Mouse (Mus musculus): ENCODE results near the gene Fam83e. TPM values are rescaled to one million over a fixed set of nuclear protein-coding genes. Genes with fewer than 3 reads are reported as not detected.
A peak's percentile ranks its signal among the peaks of the same experiment; 100 is the strongest.

Gene Fam83e
- polyA plus RNA-seq (2012; rRNA removed): 0.18 and 0.21 TPM in 2 replicates

DNA sequence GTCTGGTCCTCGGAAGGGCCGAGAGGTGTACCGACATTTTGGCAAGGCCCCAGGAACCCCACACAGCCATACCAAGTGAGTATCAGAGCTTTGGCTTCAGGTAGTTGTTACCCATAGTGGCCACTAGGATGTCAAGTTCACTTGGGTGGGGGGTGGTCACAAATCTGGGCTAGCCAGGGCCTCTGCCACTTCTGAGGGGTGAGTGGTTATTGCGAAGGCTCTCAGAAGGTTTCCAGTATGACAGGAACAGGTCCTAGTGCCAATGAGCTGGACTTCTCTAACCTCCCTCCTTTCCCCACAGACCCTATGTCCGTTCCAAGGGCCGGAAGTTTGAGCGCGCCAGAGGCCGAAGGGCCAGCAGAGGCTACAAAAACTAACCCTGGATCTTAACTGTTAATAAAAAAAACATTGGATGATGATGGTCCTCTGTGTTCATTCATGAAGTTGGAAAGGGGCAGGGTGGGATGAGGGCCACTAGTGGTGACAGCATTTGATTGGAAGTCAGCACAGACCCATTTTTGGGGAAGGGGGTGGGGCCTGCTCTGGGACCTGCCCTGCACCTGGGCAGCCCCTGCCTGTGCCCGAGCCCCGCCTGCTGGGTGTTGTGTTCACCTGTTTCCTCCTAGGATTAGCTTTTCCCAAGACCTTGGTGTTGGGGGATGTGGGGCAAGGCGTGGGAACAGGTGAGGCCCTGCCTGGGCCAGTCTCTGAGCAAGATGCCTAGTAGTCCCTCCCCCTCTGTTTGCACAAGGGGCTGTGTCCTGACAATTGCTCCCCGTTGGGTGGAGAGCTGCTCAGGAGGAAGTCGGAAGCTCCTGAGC lies at the start of gene Fam83e:
Gene Fam83e, plus strand, starts transcription at position 800 of the 821 bp plus-strand sequence.
- no peak for DNase-seq (ENCODE audit: extremely low spot score in 1 of 2, low spot score in 1 of 2)

DNA sequence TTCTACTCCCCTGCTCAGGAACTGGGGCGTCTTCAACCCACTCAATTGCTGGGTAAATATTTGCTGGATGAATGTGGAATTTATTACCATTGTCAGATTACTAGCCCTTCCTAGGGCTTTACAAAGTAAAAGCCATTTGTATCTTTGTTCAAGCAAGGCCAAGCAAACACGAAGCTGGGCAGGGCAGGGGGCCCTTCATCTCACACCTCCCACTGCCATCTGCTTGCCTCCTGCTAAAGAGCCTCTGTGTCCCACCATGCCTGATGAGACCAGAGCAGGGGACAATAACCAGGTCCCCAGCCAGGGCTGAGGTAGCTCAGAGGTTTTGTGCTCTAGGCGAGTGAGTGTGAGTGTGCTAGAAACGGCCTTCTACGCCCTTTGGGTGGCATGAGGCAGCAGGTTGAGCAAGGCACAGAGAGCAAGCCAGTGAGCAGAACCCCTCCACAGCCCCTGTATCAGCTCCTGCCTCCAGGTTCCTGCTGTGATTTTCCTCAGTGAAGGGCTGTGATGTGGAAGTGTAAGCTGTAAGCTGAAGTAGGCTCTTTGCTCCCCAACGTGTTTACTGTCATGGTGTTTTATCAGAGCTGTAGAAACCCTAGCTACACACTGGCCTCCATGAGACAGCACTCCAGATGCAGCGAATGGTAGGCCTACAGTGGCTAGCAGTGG lies 43.3 kb upstream of the Fam83e start:
- DNase-seq (ENCODE audit: extremely low spot score in 1 of 2, low spot score in 1 of 2): no peak

DNA sequence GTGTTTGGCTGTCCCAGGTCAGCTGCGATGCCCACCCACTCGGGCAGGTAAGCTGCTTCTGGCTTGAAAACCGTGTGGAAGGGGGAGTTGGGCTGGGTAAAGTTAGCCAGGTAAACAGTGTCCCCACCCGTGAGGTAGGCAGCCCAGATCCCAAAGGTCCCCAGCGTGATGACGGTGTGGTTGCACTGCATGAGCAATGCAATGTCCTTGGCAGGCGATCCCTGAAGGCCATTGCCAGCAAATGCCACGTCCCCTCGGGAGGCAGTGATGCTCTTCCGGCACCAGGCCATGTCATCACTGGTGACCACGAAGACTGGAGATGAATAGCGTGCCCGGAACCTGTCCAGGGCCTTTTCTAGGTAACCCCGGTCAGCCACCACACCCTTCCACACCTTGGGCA lies 42.5 kb upstream of the Fam83e start:
- no peak for DNase-seq (ENCODE audit: extremely low spot score in 1 of 2, low spot score in 1 of 2)

DNA sequence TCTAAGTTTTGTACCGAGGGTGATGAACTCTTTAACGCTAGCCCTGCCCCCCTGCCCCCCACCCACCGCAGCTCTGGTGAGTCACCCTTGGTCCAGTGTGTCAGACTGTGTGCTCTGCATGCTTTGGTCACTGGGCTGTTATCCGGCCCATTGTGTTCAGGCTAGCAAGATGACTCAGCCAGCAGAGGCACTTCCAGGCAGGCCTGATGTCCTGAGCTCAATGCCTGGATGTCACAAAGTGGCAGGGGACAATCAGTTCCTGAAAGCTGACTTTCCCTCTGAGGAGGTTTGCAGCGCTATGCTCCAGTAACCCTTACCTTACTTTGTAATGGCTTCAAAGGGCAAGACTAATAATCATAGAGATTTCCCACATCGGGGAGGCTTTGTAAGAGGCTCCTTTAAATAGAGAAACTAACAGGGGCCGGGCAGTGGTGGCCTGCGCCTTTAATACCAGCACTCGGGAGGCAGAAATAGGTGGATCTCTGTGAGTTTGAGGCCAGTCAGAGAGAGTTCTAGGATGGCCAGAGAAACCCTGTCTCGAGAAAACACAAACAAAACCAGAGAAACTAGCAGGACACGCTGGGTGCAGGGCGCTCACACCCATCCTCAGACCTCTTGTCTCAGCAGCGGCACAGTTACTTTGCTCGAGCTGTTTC lies 40.9 kb upstream of the Fam83e start:
- no peak for DNase-seq (ENCODE audit: extremely low spot score in 1 of 2, low spot score in 1 of 2)

DNA sequence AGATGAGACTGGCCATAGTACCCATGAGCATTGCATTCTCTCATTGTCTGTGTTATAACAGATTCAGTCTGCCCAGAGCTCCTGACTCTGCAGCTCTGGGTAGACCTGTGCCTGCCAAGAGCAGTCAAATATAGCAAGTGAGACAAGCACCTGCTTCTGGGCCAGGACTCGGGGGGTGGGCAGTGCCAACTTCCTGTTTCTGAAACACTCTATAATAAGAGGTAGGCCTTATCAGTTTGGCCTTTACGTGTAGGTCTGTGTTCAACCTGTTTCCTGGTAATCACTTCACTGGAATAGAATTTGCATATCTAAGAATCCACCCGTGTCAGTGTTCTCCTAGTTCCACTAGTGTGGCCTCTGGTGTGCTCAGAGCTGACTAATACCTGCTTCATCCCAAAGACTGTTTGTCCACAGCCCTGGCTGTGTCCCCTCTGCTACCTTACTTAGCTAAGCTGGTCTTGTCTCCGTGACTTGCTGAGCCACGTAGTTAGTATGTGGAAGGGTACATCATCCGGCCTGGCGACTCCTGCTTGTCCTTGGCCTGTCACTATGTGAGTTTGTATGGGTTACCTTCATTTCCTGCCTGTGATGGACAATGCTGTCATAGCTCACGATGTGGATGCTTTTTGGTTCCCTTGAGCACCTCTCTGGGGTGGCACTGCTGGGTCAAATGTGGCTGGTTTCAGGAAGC lies 39.8 kb upstream of the Fam83e start:
- no peak for DNase-seq (ENCODE audit: extremely low spot score in 1 of 2, low spot score in 1 of 2)

DNA sequence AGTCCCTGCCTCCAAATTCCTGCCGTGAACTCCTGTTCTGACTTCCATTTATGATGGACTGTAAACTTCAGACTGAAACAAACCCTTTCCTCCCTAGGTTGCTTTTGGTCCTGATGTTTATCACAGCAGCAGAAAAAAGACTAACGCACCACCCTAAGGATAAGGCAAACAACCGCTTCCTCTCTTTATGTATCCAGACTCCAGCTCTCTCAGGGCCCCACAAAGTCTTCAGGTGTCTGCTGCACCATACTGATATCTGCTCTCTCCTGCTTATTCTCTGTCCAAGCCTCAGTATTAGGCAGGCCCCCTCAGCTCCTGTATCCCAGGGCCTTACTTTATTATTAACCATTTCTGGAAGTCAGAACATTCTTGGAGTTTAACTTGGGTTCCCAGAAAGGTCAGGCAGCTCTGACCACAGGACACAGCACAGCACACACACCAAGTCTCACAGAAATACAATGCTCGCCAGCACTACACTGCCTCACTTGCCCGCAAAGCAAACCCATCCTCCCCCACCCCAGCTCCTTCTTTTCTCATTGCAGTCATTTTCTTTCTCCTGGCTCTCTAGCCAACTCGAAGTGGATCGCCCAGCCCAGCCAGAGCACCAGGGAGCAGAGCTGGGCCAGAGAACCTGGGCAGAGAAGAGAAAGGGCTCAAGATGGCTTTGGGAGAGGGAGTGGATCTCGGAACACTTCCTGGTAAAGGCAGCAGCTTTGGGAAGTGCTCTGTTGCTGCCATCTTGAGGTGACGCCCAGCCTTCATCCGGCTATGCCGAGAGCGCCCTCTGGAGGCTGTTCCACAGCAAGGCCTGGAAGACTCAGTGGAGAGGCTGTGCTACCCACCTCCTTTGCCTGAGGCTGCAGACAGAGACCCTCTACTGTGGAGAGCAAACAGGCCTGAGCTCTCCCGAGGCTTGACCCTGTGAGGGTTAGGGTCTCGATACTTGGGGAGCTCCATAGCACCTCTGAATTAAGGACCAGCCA lies 38.6 kb upstream of the Fam83e start:
- peak in 1 of 2 experiments; percentile 93 for DNase-seq (ENCODE audit: extremely low spot score in 1 of 2, low spot score in 1 of 2)

DNA sequence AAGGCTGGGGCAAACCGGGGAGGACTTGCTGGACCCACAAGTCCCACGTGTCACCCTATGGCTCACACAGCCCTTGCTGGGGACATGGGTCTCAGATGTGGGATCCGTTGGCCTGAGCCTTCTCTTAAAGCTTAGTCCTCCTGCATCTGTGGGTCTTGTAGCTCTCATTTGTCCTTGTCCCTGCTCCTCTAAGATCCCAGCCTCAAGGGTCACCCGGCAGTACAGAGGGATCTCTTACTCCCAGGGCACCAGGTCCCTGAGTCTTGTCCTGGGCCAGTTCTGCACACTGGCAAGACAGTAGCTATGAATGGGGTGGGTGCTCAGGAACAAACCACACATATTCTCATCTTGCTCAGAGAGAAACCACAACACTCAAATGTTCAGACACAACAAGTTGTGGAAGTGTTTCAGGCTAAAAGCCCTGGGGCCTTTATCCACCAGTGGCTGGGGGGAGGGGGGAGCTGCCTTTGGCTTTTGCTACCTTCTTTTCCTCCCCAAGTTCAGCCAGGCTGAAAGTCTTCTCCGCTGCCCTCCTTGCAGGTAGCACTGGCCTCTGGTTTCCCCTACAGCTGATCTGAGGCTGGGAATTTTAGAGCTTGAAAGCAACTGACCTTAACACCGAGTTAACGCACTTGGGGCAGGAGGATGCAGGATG lies 37.5 kb upstream of the Fam83e start, which contains the start of gene Ntn5:
Gene Ntn5, plus strand, starts transcription at position 627 of the 655 bp plus-strand sequence.
- no peak for DNase-seq (ENCODE audit: extremely low spot score in 1 of 2, low spot score in 1 of 2)

DNA sequence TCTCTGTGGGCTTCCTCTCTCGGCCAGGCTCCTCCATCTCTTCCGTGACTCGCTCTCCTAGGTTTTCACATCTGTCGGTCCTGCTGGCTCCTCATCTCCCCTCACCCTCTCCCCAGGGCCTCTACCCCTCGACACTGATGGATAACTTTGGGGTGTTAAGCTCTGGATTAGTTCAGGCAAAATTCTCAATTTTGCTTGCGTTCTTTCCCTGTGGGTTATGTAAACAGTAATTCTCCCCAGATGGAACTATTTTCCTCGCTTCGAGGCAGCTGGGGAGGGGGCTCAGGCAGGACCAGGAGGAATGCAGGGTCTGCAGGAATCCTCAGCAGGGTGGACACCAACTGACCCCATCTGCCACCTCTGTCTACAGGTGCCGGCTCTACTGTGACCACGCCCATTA lies 35.2 kb upstream of the Fam83e start:
- DNase-seq (ENCODE audit: extremely low spot score in 1 of 2, low spot score in 1 of 2): no peak

DNA sequence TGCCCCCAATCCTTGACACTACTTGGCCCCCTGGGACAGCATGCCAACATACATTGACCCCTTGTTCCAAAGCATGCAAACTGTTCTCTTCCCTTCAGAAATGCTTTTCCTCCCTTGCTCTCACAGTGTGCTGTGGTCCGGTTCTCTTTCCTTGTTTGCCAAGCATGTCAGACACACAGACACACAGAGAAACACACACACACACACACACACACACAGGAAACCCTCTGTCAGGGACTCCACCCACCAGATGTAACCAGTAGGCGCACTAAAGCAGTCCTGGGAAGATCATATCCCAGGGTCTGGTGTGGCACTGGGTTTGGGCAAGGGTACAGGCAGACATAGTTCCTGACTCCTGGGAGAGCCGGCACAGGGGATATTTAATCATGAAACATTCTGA lies 34.2 kb upstream of the Fam83e start:
- no peak for DNase-seq (ENCODE audit: extremely low spot score in 1 of 2, low spot score in 1 of 2)

DNA sequence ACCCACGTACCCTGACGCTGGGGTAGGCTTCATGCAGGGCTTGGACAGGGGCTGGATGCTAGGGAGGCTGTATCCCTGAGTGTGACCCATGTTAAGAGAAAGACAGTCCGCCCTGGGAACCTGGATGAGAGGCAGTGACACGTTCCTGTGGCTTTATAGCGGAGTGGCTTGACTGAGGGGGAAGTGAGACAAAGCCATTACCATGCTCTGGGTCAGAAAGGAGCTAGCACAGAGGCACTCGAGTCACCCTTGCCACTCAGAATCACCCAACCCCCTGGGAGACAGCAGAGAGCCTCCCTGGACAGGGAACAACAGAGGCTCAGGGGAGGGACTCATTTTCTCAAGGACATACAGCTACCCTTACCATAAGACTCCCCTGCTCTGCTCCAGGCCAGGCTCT lies 31.9 kb upstream of the Fam83e start:
- no peak for DNase-seq (ENCODE audit: extremely low spot score in 1 of 2, low spot score in 1 of 2)

DNA sequence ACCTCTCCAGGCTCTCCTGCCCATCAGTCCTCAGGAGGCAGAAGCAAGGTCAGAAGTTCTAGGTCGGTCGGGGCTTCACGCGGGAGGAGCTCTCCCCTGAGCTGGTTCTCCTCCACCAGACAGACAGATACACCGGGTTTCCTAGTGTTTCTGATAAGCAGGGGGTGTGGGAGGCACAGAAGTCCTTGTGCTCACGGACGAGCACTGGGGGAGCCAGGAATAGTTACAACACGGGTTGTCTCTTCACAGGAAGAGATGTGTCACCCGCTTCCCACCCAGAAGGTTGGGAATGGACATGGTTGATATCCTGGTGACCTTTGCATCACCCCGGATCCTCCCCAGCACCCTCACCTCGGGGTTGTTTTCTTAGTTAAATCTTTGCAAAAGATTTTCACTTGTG lies 31.2 kb upstream of the Fam83e start:
- no peak for DNase-seq (ENCODE audit: extremely low spot score in 1 of 2, low spot score in 1 of 2)

DNA sequence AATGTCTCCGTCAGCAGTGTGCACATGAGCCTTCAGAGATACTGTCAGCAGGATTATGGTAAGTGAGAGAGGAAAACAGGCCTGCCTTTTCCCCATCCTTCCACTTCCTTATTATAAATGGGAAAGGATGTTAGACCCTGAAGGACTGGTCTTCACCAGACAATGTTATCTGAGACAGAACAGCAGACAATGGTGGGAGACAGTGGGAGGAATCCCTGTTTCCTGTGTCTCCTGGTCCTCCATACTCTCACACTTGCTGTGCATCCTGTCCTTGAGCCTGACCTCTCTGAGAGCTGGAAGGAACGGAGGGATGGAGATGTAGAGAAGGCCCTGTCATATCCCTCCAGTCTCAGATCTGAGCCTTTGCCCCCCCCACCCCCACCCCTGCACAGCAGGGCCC lies 28.6 kb upstream of the Fam83e start:
- no peak for DNase-seq (ENCODE audit: extremely low spot score in 1 of 2, low spot score in 1 of 2)

DNA sequence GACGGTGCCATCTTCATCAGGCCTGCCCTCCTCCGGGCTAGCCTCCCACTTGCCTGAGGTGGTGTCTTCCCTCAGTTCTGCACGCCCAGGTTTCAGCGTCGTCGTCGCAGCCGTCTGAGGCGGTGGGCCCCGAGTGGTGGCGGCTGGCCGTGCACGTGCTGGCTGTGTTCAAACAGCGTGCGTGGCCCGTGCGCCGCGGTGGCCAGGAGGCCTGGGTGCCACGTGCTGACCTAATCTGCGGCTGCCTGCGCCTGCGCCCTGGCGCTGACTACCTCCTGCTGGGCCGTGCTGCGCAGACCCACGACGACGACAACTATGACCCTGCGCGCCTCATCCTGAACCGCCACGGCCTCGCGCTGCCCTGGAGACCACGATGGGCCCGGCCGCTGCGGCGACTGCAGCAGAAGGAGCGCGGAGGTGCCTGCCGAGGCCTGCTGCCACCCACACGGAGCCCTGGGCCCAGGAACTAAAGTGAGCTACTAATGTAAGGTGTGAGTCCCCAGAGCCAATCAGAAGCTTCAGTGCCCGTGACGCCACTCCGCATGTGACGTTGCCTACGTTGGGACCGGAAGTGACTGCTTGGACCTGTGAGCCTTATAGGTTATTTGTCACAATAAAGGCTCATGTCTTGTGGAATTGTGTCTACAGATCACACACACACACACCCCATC lies 27.0 kb upstream of the Fam83e start, which contains the start of gene Sec1:
Gene Sec1, minus strand, starts transcription at position 482 of the 671 bp plus-strand sequence.
- no peak for DNase-seq (ENCODE audit: extremely low spot score in 1 of 2, low spot score in 1 of 2)

DNA sequence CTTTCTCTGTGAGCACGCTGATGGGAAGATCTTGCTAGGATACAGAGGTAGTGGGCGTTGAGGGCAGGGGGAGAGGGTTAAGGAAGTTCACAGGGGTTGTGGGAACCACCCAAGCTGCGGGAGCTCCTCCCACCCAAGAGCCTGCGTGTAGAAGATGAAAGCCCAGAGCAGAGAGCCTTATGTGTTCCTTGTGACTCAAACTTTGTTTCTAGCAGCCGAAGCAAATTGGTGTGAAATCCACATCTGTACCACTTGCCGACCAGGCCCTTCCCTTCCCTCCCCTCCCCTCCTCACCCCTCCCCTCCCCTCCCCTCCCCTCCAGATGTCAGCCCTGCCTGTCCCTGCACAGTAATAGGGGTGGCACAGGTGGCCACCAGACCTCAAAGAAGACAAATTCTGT lies 25.9 kb upstream of the Fam83e start:
- DNase-seq (ENCODE audit: extremely low spot score in 1 of 2, low spot score in 1 of 2): no peak

DNA sequence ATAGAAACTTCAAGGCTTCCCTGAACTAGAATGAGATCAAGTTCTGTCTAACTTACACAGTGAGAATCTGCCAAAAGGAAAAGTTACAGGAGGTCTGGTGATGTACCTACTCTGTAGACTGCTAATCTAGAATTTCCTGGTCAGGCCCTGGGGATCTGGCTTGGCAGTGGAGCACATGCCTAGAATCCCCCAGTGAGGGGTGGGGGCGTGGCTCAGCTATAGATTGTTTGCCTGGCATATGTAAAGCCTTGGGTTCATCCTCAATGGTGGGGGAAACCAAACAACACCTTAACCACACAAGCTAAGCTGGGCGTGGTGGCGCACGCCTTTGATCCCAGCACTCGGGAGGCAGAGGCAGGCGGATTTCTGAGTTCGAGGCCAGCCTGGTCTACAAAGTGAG lies 23.1 kb upstream of the Fam83e start:
- peak in 1 of 2 experiments; percentile 1 for DNase-seq (ENCODE audit: extremely low spot score in 1 of 2, low spot score in 1 of 2)

DNA sequence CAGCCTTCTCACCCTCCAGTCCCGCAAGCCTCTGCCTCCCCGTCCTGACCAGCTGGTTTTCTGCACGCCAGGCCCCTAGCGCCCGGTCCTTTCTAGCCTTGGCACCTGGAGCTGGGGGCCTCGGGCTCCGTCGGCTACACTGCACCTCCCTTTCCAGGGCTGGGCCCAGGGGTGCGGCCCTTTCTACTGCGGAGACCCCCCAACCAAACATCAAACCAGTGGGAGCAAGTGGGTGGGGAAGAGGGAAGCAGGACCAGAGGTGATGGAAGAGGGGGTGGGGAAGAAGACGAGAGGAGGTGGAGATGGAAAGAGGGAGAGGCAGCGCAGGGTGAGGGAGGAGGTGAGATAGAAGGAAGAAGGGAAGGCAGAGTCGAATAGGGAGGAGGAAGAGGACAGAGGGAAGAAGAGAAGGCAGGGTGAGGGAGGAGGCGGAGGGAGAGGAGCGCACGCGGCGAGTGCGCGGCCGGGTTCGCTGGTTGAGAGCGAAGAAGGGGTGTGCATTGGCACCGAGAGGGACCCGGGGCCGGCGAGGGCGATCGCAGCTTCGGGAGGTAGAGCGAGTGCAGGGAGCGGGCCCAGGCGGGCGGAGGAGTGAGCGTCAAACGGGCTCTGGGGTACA lies 21.4 kb upstream of the Fam83e start, which contains the start of gene Car11:
Gene Car11, plus strand, starts transcription at position 321 of the 619 bp plus-strand sequence.
- peak in 1 of 2 experiments; percentile 65 for DNase-seq (ENCODE audit: extremely low spot score in 1 of 2, low spot score in 1 of 2)

DNA sequence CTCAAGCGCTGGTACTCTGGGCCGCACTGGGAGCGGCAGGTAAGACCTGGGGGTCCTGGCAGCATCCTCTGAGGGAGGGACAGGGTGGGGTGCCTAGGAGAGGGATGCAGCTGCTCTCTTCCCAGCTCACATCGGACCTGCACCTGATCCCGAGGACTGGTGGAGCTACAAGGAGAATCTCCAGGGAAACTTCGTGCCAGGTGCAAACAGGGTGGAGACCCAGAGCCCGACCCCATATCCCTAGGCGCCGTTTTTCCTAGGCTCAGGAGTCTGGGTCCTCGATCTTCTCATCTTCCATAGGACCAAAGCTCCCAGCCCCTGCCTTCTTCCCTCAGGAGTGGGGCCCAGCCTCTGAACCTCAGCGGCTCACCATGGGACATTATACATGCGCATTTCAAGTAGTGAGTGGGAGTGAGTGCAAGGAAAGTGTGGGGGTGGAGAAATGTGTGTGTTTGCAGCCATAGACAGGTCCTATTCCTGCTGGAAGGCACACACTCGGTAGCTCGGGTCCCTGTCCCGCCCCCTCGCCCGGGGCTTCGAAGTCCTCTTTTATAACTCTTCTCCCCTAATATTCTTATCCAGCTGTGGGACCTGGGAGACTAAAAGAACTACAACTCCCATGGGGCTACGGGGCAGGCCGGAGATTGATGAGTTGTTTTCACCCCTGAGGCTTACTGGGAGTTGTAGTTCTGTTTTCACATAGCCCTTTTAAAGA lies 20.6 kb upstream of the Fam83e start:
- peak; percentile 88 to 90 for DNase-seq (ENCODE audit: extremely low spot score in 1 of 2, low spot score in 1 of 2)
